ENCODE assay signal across 24 mouse cellular contexts in the genomic region with DNA sequence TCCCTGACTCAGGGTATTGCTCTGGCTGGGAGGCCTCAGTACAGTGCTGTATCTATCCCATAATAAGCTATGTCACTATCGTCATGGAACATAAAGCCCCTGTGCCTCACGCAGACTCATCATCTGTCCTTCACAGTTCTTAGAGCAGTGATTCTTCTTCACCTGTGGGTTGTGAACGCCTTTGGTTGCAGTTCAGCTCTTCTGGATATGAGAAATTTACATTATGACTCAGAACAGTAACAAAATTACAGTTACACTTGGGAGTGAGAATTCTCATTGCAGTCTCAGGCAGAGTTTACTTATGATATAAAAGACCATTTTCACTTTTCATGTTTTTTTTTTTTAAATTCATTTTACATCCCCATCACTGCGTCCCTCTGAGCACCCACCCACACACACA.
"Had no signal": no experiment of that assay in that cellular context is flagged by ENCODE, and none has a peak within 500 bp of the region (broad histone marks: within the 10 kb centered on the region; RNA-seq: fewer than 3 reads in every experiment).

No protein-coding gene starts in this region.

- H3K4me3 ChIP-seq: heart, adult 2 months; heart, embryonic 13.5 days; heart, embryonic 15.5 days; hindbrain, embryonic 13.5 days; hindbrain, embryonic 15.5 days; kidney, embryonic 15.5 days; limb, embryonic 10.5 days; limb, embryonic 12.5 days; liver, embryonic 12.5 days had no signal

- H3K27ac ChIP-seq: heart, adult 2 months; heart, embryonic 13.5 days; heart, embryonic 15.5 days; hindbrain, embryonic 13.5 days; hindbrain, embryonic 15.5 days; hindbrain, postnatal 0 days; kidney, embryonic 15.5 days; kidney, postnatal 0 days; limb, embryonic 10.5 days; limb, embryonic 12.5 days; liver, embryonic 12.5 days; liver, embryonic 14.5 days had no signal

- DNase-seq: gastrocnemius, postnatal 14 days; gastrocnemius, postnatal 36 days; heart, adult 11 months; heart, adult 2 months; heart, postnatal 14 days; heart, postnatal 36 days; kidney, adult 11 months; kidney, adult 2 months; kidney, adult 9 months; kidney, postnatal 14 days; kidney, postnatal 36 days; layer of hippocampus, adult 9-11 months; liver had no signal
